Mouse (Mus musculus): ENCODE data around the gene Scrn1.
A peak's percentile ranks its signal among the peaks of the same experiment; 100 is the strongest.

The Scrn1 gene

DNA sequence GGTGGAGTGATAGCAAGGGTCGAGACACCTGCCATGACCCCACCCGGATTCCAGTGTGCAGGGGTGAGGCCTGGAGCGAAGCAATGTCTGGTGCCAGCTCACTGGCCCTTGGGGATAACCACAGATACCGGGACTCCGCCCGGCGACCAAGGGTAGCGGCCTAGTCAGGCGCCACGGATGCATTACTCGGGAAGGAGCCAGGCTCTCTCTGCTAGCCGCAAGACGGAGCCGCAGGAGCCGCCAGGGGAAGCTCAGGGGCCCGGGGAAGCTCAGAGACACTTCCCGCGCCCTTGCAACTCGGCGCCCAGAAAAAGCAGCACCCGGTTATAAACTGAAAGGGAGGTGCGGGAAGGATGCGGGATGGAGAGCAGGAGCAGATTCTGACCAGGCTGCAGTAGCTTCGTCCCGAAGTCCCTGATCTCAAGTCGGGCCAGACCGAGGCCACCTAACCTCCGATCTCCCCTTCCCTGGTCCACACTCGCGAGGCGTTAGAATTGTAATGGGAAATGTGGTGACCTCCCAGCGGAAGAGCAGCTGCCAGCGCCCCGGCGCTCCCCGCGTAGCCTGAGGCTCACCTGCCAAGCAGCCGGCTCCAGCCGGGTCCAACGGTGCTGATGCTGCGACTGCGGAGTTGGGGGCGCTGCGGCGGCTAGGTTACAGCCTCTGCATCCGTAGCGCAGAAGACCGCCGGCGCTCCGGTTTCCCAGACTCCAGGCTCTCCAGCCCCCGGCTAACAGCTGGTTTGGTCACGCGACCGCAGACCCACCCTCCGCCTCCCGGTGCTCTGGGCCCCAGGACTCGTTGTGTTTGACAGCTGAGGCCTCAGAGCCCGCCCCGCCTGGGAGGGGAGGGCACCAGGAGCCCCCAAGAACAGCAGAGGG is at the start of gene Scrn1:
Scrn1 (minus strand) TSS at position 825 of the 881 bp plus-strand sequence.
- peak; percentile 83 for DNase-seq

DNA sequence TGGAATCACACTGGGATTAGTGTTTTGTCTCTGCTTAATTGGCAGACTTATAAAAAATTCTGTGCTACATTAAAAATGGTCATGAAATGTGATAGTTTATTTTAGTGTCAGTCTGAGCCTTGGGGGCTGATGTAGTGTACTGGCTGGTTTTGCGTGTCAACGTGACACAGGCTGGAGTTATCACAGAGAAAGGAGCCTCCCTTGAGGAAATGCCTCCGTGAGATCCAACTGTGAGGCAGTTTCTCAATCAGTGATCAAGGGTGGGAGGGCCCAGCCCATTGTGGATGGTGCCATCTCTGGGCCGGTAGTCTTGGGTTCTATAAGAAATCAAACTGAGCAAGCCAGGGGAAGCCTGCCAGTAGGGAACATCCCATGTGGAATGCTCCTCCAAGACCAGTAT is 40.0 kb upstream of the Scrn1 start:
- no peak for DNase-seq

DNA sequence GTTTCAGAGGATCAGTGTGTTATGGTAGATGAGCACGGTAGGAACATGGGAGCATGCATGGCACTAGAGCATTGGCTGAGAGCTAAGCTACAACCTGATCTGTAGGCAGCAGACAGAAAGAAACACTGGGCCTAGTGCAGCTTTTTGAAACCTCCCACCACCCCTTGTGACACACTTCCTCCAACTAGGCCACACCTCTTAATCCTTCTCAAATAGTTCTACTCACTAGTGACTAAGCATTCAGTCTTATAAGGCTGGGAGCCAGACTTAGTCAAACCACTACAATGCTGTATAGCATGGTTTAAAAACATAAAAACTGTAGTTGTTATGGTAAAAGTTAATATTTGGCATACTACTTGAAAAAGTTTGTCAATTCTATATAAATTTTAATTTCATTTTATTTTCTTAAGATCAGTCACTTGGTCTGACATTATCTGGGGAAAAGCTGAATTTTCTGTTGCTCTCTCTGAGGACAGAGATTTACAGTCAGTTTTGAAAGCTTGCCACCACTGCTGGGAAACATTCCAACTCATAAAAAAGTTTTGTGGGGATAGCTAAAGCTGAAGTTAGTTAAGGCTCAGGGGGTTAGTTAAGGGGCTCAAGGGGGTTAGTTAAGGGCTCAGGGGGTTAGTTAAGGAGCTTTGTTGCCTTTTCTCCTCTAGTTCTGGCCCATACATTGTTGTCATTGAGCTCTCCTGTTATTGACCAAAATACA is 37.9 kb upstream of the Scrn1 start:
- DNase-seq, result no peak

DNA sequence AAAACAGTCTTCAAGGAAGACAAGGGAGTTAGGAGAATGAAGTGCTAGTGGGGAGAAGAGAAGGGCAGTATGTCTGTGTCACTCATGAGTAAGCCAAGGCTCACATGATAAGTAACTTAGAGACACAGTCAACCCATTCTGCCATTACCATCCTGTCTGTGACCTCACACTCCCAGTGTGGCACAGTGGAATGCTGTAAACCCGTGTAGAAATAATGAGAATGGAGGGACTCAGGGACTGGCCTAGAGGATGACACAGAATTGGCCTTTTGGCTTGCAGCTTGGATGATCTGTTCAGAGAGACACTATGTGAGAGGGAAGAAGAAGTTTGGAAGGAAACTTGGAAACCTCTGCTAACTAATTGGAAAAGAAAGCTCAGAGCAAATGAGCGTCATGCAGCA is 36.6 kb upstream of the Scrn1 start:
- DNase-seq, result no peak

DNA sequence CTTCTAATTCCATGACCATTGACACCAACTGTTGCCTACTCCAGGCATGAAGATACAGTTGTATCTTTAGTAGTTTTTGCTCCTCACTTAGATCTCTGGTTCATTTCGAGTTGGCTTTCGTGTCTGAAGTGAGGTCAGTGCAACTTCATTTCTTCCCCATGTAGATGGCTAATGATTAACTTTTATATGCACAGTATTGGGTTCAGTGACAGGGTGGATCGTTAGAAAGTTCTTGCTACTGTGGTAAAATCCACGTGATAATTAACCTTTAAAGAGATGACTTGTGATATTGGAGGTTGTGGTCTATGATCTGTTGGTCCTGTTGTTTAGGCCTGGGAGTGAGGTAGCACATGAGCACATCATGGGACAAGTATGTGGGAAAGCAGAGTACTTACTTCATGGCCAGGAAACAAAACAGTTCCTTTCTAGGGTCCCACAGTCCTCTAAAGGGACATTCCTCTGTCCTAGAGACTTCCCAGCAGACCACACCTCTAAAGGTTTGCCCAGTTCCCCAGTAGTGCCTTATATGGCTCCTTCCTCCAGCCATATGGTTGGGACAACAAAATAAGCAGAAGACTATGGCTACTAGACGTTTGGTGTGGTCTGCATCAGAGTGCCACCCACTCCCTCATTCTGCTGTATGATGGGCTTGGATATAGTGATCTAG is 34.5 kb upstream of the Scrn1 start:
- no peak for DNase-seq

GRCm38 (mm10) chr6:54597711-54598110 is 31.4 kb upstream of the Scrn1 start:
- no peak for DNase-seq

GRCm38 (mm10) chr6:54597208-54597607 is 30.9 kb upstream of the Scrn1 start, which contains the start of gene Fkbp14:
Gene Fkbp14 (minus strand): TSS chr6:54597308.
- no peak for DNase-seq

GRCm38 (mm10) chr6:54595330-54595878 is 29.1 kb upstream of the Scrn1 start:
- no peak for DNase-seq

DNA sequence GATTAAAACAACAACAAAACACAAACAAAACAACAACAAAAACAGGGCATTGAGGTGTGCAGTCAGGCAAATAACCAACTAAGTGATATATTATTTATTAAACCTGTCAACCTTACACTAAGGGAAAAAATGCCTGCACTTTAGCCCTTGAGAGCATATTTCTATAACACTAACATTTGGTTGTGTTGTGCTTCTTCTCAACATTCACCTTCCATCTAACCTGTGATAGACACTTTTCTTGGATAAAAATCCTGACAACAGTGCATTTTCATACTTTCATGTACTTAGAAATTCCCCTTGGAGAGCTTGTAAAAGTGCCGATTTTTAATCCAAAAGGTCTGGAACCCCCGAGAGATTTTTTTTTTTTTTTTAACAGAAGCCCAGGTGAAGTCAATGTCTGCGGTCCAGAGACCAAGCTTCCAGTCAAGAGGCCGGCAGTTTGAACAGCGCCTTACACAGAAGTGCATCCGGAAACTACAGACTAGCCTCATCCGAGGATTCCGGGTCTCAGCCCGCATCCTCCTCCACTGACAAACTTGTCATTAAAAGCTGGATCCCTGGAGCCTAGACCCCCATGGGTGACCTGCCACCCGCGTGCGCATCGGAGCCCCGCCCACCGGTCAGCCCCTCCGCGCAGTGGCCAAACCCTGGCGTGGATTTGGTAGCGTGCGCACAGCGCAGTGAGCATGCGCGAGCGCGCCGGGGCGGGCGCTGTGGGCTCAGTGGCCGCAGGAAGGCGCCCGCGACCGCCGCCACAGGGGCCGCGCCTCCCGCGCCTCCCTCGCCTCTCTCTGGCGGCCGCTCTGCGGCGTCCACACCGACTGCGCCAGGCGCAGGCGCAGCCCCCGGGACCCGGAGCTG is 28.4 kb upstream of the Scrn1 start, which contains the start of gene Plekha8:
Plekha8 (plus strand) TSS at position 643 of the 861 bp plus-strand sequence.
- DNase-seq, result peak; percentile 91

- DNase-seq, result no peak
Measured at GRCm38 (mm10) chr6:54593766-54594468, 27.6 kb upstream of the Scrn1 start.

GRCm38 (mm10) chr6:54592938-54593535 is 26.7 kb upstream of the Scrn1 start:
- DNase-seq, result peak; percentile 90

DNA sequence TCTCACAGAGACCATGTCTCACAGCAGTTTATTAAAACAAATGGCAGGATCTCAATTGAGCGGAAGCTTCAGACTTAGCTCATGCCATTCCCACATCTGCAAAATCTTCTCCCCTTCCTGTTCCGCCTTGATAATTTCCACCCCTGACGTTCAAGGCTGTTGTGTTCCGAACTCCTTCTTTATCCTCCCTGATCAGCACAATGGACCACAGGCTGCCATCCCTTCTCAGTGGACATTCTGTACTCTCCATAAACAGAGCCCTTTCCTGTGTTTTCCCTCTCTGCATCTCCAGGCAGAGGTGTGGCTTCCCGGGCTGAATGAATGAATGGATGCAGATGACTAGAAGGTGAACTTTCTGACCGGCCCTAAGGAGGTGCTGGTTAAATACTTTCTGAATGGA is 25.5 kb upstream of the Scrn1 start:
- DNase-seq, result no peak

DNA sequence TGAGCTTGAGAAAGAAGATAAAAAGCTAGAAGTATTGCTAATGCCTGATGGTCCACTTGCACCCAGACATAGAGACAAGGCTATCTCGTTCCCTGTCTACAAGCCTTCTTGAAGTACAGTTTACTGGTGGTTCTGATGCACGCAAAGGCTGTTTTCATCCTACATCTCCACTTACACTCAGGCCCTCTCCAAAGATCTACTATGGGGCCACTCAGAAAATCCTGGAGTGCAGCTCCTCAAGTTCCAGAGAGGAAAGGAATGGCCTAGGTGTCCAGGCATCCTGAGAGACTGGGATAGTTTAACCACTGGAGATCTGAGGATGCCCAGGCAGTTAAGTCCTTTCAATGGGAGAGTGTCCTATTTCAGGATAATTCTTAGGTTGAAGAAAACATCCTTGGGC is 24.4 kb upstream of the Scrn1 start:
- DNase-seq, result no peak

- no peak for DNase-seq
Measured at GRCm38 (mm10) chr6:54588212-54588611, 21.9 kb upstream of the Scrn1 start.

GRCm38 (mm10) chr6:54587683-54588082 is 21.4 kb upstream of the Scrn1 start:
- no peak for DNase-seq

DNA sequence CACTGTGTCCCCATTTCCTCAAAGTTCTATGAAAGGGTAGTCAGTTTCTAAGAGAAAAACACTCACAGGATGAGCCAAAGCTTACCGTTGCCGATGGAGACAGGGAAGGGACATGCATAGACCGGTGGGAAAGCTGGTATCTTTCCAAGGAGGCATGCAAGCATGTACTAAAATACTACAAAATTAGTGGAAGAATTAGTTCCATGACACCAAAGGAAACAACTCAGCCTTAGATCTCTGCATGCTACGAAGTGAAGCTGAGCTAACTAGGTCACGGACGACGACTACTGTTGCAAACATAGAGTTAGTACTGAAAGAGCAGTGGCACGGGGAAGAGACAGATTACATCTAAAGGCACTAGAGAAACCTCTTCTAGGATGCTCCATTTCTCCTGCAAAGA is 20.6 kb upstream of the Scrn1 start:
- no peak for DNase-seq

DNA sequence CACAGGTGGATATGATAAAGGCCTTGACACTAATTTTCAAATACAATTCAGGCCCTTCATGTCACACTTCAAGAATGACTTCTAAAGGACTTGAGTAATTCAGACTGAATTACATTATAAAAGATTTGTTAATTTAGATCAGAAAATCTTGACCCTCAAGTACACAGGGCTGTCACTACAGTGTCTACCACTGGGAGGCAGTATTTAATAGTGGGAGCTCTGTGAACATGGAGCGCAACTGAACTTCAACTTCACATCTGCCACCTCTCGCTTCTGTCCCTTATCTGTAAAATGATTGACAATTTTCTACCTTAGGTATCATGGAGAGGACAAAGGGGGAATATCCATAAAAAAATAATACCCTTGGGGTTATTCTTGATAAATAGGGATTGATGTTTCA is 19.9 kb upstream of the Scrn1 start:
- DNase-seq, result peak; percentile 30

- no peak for DNase-seq
Measured at GRCm38 (mm10) chr6:54573218-54573955, 7.1 kb upstream of the Scrn1 start.

GRCm38 (mm10) chr6:54569776-54570175 is 3.5 kb upstream of the Scrn1 start:
- DNase-seq, result peak; percentile 24

- DNase-seq, result no peak
Measured at GRCm38 (mm10) chr6:54566546-54566919, 244 bp upstream of the Scrn1 start.

Measured in right cerebral cortex, postnatal 14 days (tissue).